Mouse (Mus musculus) frontal cortex, adult 2 months (tissue): ENCODE results near the gene Trex1. TPM values are rescaled to one million over a fixed set of nuclear protein-coding genes. Genes with fewer than 3 reads are reported as not detected.

Source experiments
- DNase-seq, 2 experiments: peaks; one replicate each; pipeline ENCODE4 v3.0.0; 2022; ENCODE audit warnings: low spot score in 1 of 2; ENCODE audit errors: extremely low spot score in 1 of 2
- polyA plus RNA-seq: library from polyadenylated mRNA; depleted of rRNA; stranded (reverse); fragments of >200 nt; gene quantifications from 2 replicates; pipeline ENCODE4 v1.2.3, GENCODE M21; 2012; rRNA removed

The Trex1 gene
- polyA plus RNA-seq = 36.9 and 43.5 TPM in 2 replicates

DNA sequence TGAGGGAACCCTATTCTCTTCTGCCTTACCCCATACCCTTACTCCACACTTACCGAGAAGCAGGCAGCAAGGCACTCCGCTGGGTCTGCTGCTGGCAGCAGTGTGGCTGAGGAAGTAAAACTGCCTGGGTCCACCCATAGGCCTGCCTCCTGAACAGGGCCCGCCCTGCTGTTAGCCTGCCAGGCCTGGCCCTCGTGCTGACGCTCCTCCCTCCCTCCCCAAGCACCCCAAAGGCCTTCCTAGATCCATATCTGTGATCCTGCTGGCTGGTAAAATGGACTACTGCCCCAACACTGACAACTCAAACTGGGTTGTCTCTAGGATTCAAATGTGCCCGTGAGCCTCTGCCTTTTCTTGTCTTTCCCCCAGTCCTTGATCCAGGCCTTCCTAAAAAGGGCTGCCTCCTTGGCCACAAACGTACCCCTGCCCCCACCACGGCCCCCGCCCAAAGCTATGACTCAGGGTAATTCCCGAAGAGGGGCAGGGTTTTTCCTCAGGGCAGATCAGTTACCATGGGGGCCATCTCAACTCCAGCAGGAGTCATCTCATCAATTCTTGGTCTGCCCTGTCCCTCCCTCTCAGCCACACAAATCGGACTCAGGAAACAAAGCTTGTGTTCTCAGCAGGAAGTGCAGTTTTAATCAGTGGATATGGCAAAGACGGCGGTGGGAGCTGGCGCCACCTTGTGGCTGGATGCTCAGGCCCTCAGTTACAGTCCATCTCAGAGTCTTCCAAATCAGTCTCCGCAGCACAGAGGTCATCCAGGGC is at the start of gene Trex1:
Trex1 (minus strand) TSS at position 599 of the 768 bp plus-strand sequence.
- peak; percentile 87 to 94 for DNase-seq

DNA sequence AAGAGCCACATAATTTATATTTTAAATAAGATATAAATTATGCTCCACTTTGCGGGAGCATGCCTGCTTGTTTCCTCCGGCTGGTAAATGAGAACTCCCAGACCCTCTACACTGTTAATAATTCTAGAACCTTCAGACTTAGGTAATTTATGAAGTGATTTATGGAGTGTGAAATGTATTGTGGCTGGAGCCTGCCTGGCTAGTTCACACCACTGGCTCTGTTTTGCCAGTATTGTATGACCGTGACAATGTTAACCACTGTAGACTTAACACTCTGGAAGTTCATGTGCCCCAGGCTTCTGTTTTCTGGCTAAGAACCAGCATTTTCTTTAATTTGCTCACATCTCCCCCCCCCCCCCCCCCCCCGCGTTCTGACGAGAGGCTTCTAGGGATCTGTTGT is 47.8 kb upstream of the Trex1 start:
- DNase-seq = no peak

DNA sequence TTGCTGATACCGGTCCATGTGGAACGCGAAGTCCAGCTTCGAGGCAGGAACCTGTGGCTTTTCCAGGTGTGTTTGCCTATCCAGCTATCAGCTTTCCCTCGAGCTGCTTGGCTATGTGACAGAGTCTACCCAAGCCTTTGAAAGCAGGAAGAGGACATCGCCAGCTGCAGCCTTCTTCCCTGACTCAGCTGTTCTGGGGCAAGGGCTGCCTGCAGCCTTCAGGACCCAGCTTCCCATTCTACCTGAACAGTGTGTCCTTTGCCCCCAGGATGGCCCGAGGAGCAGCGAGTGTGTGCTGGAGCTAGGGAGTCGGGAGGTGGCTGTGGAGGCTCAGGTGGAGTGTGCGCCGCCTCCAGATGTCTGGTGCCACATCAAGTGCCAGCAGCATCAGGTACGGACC is 46.1 kb upstream of the Trex1 start:
- DNase-seq = no peak

DNA sequence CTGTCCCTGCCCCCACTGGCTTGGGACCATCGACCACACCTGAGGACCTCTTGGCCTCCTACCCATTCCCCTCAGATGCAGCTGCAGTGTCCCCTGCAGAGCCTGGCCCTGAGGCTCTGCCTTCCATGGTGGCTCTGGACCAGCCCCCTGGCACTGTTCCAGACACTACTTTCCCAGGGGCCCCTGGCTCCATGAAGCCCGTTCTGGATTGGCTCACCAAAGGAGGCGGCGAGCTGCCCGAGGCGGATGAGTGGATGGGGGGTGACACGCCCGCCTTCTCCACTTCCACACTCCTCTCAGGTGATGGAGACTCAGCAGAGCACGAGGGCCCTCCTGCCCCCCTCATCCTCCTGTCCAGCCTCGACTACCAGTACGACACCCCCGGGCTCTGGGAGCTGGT is 45.5 kb upstream of the Trex1 start:
- no peak for DNase-seq

DNA sequence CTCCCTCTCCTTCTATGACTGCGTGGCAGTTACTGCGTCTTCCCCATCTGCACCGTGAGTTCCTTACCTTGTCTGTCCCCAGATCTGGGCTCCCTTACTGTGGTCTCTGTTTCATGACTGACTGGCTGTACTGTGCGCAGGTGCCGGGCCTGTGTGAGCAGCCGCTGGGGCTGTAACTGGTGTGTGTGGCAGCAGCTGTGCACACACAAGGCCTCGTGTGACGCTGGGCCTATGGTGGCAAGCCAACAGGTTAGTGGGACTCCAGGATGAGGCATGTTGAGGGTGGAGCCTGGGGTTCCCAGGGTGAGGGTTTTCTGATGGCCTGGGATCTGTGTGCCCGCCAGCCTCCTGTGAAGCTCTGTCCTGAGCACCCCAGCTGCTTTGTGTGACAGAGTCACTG is 44.5 kb upstream of the Trex1 start:
- DNase-seq = no peak

DNA sequence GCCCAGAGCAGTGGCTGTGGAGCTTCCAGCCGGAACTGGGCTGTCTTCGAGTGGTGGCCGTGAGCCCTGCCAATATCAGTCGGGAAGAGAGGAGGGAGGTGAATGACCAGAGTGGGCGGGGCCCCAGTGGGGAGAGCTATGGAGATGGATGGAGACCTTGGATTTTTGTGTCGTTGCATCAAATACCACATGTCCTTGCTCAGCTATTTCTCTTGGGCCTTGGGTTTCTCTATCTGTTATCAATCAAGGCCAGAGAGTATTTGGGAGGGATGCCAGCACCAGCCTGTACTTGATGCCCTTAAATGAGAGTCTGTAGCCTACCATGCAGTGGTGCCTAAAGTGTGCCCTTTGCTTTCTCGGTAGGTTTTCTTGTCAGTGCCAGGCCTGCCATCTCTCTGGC is 43.7 kb upstream of the Trex1 start:
- no peak for DNase-seq

DNA sequence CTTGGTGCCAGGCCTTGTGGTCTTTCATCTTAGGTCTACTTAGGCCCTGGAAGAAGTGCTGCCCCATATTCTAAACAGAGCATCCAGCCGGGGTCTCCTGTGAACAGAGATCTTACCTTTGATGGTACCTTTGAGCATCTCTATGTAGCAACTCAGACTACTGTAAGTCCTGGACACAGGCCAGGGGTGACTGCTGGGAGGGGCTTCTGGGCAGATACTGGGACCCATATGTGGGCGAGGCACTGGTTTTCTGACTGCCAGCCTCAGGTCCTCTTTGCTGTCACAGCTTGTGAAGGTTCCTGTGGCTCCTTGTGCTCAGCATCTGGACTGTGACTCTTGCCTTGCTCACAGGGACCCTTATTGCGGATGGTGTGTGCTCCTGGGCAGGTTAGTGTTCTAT is 43.0 kb upstream of the Trex1 start:
- DNase-seq = no peak

DNA sequence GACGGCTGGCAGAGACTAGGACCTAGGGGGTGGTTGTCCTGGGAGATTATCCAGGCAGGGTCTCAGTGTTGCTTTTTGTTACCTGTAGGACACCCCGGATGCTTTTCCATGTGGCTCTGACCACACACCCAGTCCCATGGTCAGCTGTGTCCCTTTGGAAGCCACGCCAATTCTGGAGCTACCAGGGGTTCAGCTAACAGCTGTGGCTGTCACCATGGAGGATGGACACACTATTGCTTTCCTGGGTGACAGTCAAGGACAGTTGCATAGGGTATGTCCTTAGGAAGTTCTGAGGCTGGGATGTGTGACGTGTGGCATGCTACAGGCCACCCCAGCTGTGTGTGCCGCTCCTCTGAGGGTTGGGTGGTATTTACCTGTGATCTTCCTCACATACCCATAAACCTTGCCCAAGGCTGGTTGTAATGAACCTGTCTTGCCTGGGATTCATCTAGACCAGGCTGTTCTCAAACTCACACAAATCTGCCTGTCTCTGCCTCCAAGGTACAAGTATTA is 42.5 kb upstream of the Trex1 start:
- DNase-seq = no peak

DNA sequence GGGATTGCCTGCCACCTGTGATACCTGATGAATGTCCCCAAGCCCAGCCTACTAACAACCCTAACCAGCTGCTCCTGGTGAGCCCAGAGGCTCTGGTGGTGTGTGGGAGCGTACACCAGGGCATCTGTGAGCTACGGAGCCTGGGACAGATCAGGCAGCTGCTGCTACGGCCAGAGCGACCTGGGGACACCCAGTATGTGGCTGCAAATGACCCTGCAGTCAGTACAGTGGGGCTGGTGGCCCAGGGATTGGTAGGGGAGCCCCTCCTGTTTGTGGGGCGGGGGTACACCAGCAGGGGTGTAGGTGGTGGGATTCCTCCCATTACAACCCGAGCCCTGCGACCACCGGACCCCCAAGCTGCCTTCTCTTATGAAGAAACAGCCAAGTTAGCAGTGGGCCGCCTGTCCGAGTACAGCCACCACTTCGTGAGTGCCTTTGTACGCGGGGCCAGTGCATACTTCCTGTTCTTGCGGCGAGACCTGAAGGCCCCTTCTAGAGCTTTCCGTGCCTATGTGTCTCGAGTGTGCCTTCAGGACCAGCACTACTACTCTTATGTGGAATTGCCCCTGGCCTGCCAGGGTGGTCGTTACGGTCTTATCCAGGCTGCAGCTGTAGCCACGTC is 40.9 kb upstream of the Trex1 start:
- DNase-seq = no peak

DNA sequence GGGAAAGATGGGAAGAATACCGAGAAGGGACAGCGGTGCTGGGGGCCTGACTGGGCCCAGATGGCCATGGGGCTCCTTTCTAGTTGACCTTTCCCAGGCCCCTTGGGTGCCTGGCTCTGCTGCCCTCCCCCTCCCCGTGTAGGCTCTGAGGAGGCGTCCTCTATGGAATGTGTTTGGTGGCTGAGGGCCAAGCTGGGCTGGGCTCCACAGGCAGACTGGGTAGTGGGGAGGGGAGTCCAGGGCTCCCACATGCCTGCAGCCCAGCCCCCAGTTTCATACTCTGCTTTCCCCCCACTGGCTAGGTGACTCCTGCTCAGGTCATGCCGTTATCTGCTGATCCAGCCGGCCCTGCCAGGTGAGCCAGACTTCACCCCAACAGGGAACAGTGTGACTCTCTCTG is 39.4 kb upstream of the Trex1 start:
- DNase-seq = peak in 1 of 2 experiments; percentile 50

DNA sequence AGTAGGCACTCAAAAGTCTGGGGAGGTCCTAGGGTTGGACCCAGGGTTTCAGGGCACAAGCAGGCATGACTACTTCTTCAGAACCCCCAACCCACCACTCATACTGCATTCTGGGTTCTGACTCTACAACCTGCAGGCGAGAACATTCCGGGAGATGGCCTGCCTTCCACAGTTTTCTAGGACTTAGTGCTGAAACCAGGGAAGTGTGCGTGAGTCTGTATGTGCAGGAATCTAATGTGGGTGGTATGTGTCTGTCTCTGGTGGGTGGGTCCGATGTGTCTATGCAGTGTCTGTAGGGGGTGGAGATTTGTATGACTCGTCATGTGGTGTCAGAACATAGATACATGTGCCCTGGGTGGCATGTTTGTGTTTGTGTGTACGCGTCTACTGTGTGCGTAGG is 38.8 kb upstream of the Trex1 start:
- DNase-seq = no peak

DNA sequence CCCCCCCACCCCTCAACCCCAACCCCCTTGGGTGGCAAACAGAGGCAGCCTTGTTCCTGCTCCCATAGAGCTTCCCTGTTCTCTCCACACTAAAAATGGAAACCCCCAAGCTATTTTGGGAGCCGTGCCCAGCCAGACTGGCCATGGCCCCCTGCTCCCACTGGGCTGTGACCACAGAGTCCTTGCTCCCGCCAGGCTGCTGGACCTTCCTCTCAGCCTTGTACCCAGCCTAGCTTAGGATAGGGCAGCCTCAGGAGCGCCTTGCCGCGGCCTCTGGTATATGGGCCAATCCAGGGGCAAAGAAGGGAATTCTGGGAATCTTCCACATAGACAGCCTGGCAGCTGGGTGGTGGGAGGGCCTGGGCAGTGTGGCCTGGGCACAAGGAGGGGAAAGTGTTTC is 38.3 kb upstream of the Trex1 start:
- peak; percentile 64 to 74 for DNase-seq

DNA sequence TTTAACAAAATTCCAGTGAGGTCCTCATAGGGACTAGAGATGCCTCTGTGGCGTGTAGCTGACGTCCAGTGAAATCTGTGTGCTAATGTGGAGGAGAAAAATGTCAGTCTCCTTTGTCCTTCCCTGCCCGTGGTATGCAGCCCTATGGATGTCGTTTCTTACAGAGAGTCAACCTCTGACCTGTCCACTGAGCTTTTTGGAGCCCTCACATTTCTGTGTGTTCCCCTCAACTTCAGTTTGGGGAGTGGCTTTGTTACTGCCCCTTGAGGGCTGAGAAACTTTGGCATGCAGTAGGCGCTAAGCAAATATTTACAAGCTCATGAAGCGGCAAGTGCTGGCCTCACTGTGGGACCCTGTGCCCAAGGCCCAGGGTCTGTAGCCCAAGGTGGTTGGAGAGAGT is 37.8 kb upstream of the Trex1 start:
- DNase-seq = no peak

DNA sequence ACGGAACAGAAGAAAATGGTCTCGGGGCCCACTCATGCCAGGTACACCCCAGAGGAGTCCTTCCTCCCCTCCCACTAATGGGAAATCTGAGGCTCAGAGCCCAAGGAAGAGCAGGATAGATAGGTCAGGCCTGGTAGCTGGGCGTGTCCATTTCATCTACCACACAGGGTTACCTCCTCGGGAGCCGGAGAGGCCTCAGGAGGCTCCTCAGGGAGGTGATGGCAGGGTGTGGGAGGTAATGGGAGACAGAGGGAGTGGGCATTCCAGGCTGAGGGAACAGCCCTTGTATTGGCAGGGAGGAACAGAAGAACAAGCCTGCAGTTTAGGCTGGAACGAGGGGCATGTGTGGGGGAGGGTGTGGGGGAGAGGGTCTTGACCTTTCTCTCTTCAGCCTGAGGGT is 37.3 kb upstream of the Trex1 start:
- DNase-seq = no peak

DNA sequence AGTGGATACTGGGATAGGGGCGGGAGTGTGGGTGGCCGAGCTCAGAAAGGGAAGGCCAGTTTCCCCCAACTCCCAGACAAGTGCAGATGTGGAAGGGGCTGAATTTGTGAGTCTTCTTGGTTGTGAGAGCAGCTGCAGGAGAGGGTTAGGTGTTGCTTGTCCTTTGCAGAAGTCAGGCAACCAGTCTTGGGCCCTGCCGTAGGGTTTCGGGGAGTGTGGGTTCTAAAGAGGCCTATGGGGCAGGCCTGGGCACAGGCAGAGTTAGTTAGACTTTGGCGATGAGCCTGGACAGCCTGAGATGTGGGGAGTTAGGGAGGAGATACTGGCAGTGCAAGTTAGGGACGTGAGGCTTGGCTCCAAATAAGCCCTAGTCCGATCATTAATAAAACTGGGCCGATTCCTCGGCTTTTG is 36.7 kb upstream of the Trex1 start:
- peak in 1 of 2 experiments; percentile 37 for DNase-seq

DNA sequence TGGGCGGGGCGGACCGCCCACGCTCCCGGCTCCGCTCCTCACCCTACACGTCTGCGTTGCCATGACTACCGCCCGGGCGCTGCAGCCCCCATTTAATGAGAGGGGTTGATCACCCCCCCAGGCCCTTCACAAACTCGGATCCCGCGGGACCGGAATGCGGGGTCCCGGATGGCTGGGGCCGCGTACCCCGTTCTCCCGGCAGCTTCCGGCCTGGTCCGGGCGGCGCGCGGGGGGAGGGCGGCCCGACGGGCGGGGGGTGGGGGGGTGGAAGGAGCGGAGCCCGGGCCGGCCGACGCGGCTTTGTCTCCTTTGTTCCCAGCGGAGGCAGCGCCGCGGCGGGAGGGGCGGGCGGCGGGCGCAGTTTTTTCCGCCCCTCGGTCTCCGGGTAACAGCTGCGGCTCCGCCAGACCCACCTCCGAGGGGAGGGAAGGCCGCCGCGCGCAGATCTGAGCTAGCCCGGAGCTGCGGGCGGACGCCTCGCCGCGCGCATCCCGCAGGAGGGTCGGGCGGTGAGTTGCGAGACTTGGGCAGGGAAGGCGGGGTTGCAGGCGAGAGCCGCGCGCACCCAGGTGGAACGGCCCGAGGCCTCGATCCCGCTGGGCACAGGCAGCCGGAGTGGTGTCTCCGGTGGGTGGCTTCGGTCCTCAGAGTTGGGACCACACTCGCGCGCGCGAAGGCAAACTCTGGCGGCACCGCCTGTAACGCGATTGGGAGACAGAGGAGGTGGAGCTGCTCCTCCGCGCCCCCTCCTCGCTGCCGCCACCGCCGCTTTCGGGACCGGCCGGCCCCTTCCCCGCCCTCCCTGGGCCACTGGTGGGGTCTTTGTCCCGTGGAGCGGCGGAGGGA is 35.8 kb upstream of the Trex1 start, which contains the start of gene Plxnb1:
Plxnb1 (plus strand) TSS at position 253 of the 846 bp plus-strand sequence.
- peak in 1 of 2 experiments; percentile 59 for DNase-seq

DNA sequence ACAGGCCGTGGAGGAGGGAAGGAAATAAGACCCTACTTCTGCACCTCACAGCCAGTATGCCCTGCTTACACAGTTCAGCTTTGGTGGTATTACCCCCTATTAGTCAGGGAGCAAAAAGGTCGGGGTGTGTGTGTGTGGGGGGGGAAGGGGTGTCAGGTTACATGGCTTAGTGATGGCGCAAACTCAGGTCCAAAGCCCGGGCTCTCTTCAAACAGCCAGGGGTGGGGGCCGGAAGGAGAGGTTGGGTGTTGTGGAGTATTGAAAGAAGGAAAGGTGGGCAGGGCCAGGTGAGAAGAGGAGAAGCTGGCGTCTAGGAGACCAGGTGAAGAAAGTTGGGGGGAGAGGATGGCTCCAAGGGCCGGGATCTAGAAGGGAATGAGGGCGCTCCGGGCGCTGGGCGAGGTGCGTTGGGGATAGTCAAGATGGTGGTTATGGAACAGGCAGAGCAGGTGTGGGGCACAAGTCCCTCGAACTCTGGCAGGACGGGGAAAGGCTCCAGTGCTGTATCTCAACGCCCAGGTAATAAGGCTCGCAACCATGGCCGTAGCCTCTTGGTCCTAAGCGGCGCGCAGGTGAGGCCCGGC is 35.1 kb upstream of the Trex1 start:
- no peak for DNase-seq

DNA sequence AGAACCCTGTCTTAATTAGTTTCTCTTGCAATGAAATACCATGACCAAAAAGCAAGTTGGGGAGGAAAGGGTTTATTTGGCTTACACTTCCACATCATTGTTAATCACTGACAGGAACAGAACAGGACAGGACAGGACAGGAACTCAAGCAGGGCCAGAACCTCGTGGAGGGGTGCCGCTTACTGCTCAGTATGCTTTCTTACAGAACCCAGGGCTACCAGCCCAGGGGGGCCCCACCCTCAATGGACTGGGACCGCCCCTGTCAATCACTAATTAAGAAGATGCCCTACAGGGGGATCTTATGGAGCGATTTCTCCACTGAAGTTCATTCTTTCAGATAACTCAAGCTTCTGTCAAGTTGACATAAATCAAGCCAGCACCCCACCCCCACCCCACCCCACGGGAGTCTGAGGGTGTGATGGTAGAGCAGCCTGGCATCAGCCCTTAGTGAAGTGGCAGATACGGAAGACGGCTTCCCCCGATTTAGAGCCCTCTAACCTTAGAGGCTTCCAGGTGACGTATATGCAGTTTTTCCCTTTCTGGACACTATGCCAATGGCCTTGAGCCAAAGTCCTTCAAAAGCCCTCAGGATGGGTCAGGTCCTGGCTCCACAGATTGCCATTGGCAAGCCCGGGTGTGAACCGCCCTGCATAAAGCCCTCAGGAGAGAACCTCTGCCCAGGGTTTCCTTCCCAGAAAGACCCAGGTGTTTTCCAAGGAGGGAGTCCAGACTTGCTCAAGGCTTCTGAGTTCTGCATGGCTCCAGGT is 34.4 kb upstream of the Trex1 start:
- DNase-seq = no peak

DNA sequence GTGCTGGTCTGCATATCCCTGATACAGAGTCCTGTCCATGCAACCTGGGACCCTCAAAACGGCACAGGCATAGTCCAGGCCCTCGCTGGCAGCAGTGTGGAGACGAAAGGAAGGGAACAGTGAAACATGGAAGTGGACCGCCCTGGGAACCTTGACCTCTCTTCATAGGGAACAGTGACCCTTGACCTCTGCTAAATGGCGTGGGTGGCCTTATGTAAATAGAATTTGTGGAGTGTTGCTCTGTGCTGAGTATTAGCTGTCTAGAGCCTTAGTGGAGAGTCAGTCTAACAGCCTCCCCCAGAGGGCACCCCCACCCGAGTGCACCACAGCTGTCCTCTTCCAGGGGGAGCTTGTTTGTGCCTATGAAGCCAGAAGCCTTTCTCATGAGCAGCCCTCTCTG is 33.3 kb upstream of the Trex1 start:
- no peak for DNase-seq

DNA sequence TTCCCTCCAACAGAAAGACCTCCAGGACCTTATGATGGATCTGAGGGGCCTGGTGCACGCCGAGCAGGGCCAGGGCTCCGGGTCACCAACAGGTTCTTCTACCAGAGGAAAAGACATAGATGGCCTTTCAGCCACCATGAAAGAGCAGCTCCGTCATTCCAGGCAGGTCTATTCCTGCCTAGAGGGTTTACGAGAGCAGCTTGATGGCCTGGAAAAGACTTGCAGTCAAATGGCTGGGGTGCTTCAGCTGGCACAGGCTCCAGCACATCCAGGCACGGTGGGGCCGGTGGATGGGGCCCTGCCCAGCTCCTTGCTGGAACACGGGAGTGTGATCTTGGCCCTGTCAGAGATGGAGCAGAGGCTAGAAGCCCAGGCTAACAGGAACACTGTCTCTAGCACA is 32.3 kb upstream of the Trex1 start:
- DNase-seq = no peak
